Mouse (Mus musculus): ENCODE results near the gene Srebf1.

Gene Srebf1

GRCm38 (mm10) chr11:60233235-60233634 lies 10.9 kb upstream of the Srebf1 start:
- no peak for DNase-seq

- DNase-seq, result no peak
These were observed 10.2 kb upstream of the Srebf1 start for GRCm38 (mm10) chr11:60232441-60233058.

GRCm38 (mm10) chr11:60231951-60232350 lies 9.6 kb upstream of the Srebf1 start:
- DNase-seq, result no peak

- DNase-seq, result no peak
These were observed 8.9 kb upstream of the Srebf1 start for GRCm38 (mm10) chr11:60231326-60231725.

- no peak for DNase-seq
These were observed 8.1 kb upstream of the Srebf1 start for GRCm38 (mm10) chr11:60230512-60230911.

GRCm38 (mm10) chr11:60229821-60230220 lies 7.4 kb upstream of the Srebf1 start:
- peak; percentile 59 for DNase-seq

- DNase-seq, result no peak
These were observed 6.1 kb upstream of the Srebf1 start for GRCm38 (mm10) chr11:60228525-60228924.

- DNase-seq, result no peak
These were observed 3.5 kb upstream of the Srebf1 start for GRCm38 (mm10) chr11:60225874-60226273.

- DNase-seq, result no peak
These were observed 2.3 kb upstream of the Srebf1 start for GRCm38 (mm10) chr11:60224676-60225075.

- DNase-seq, result no peak
These were observed 304 bp downstream of the Srebf1 start for GRCm38 (mm10) chr11:60222085-60222468.

- DNase-seq, result no peak
These were observed 956 bp downstream of the Srebf1 start for GRCm38 (mm10) chr11:60221425-60221824.

- DNase-seq, result peak; percentile 97
These were observed 2.0 kb downstream of the Srebf1 start for GRCm38 (mm10) chr11:60220291-60220804.

- no peak for DNase-seq
These were observed 2.8 kb downstream of the Srebf1 start for GRCm38 (mm10) chr11:60219609-60220008.

- DNase-seq, result no peak
These were observed 4.9 kb downstream of the Srebf1 start for GRCm38 (mm10) chr11:60217467-60217866.

- DNase-seq, result no peak
These were observed 5.7 kb downstream of the Srebf1 start for GRCm38 (mm10) chr11:60216671-60217070.

- DNase-seq, result no peak
These were observed 9.1 kb downstream of the Srebf1 start for GRCm38 (mm10) chr11:60213266-60213665.

GRCm38 (mm10) chr11:60211761-60212160 lies 10.6 kb downstream of the Srebf1 start:
- DNase-seq, result no peak

- DNase-seq, result no peak
These were observed 11.2 kb downstream of the Srebf1 start for GRCm38 (mm10) chr11:60211152-60211551.

GRCm38 (mm10) chr11:60210305-60210724 lies 12.1 kb downstream of the Srebf1 start:
- DNase-seq, result peak; percentile 94

- no peak for DNase-seq
These were observed 12.5 kb downstream of the Srebf1 start for GRCm38 (mm10) chr11:60209933-60210249.

- peak; percentile 82 for DNase-seq
These were observed 13.0 kb downstream of the Srebf1 start for GRCm38 (mm10) chr11:60209217-60209932.

GRCm38 (mm10) chr11:60208712-60209111 lies 13.7 kb downstream of the Srebf1 start:
- no peak for DNase-seq

- DNase-seq, result peak; percentile 28
These were observed 14.2 kb downstream of the Srebf1 start for GRCm38 (mm10) chr11:60208201-60208600.

GRCm38 (mm10) chr11:60206207-60206606 lies 16.2 kb downstream of the Srebf1 start:
- DNase-seq, result no peak

- DNase-seq, result no peak
These were observed 17.4 kb downstream of the Srebf1 start for GRCm38 (mm10) chr11:60205026-60205425.

Data from kidney, adult 18-20 months (tissue).